Mouse (Mus musculus) heart, embryonic 16.5 days (tissue): Measurements from ENCODE around the gene Cpne7. TPM values are rescaled to one million over a fixed set of nuclear protein-coding genes. Genes with fewer than 3 reads are reported as not detected.
"Not testable (repeated sequence)": the region's sequence is repeated elsewhere in the genome, so short reads cannot be mapped to it uniquely, and the experiment has no call there.

Experiments
- ATAC-seq: fragments of 200-750 bp; cut with Nextera tagmentation; replicated peaks from 2 replicates; pipeline ENCODE4 v1.8.0; 2017; ENCODE audit warnings: moderate number of reproducible peaks; ENCODE audit not compliant: insufficient read depth, low FRiP score; ENCODE audit errors: extremely low read depth
- H3K27ac ChIP-seq: fragments of 300-500 bp; sonication (generic); 2 replicates; pipeline ENCODE4 v1.5.1; 2014; ENCODE audit warnings: mild to moderate bottlenecking, low read length, control low read depth, moderate library complexity
- H3K27me3 ChIP-seq: fragments of 300-500 bp; sonication (generic); 2 replicates; pipeline ENCODE4 v1.6.1; 2014; ENCODE audit warnings: low read length, mixed read lengths; ENCODE audit not compliant: control insufficient read depth, insufficient read depth
- H3K36me3 ChIP-seq: fragments of 300-500 bp; sonication (generic); 2 replicates; pipeline ENCODE4 v1.6.1; 2014; ENCODE audit not compliant: control insufficient read depth, insufficient read depth
- H3K4me1 ChIP-seq: fragments of 300-500 bp; sonication (generic); 2 replicates; pipeline ENCODE4 v1.6.1; 2014; ENCODE audit warnings: low read length, mixed read lengths; ENCODE audit not compliant: control insufficient read depth, insufficient read depth
- H3K4me2 ChIP-seq: fragments of 300-500 bp; sonication (generic); 2 replicates; pipeline ENCODE4 v1.6.1; 2014; ENCODE audit warnings: low read depth, mild to moderate bottlenecking, control low read depth, low read length
- H3K4me3 ChIP-seq: fragments of 300-500 bp; sonication (generic); 2 replicates; pipeline ENCODE4 v1.5.1; 2014; ENCODE audit warnings: mild to moderate bottlenecking, control low read depth, low read length
- H3K9ac ChIP-seq: fragments of 300-500 bp; sonication (generic); 2 replicates; pipeline ENCODE4 v1.6.1; 2014; ENCODE audit warnings: low read length, control low read depth
- H3K9me3 ChIP-seq: fragments of 300-500 bp; sonication (generic); replicated peaks from 2 replicates; pipeline ENCODE4 v1.6.1; 2016; ENCODE audit warnings: low read length; ENCODE audit not compliant: control insufficient read depth
- WGBS: fragments of 180-500 bp; shearing (Covaris S2); extraction: QIAGEN DNeasy Blood & Tissue Kit; methylation state at CpG from one replicate; pipeline ENCODE4 v1.1.7; 2014; 5-methylcytosine and 5-hydroxymethylcytosine counted together
- polyA plus RNA-seq: library from polyadenylated mRNA; unstranded; fragments of >200 nt; fragmentation: Nextera tagmentation; extraction: Ambion mirVana; gene quantifications from 2 replicates; pipeline ENCODE4 v1.2.1, GENCODE M21; 2015

The Cpne7 gene
- polyA plus RNA-seq, 1 experiment from 2014 or later, result 0.20 TPM

GRCm38 (mm10) chr8:123101244-123101643 is 15.9 kb upstream of the Cpne7 start:
- Histone ChIP-seq H3K9me3 (no peaks in the 10 kb centered on the region), H3K36me3 (peaks cover 21% of the 10 kb centered on the region), H3K27ac (no peak overlapping the region), H3K4me3 (no peak overlapping the region), H3K27me3 (no peaks in the 10 kb centered on the region), H3K4me1 (peaks cover 10% of the 10 kb centered on the region), H3K4me2 (peak overlapping the region; percentile 79; the same call in 1 of the 2 replicates), H3K9ac (peak overlapping the region; percentile 78)
- ATAC-seq, result no peak
- WGBS, result 76% methylated on average over 4 of the region's 4 CpGs

- Histone ChIP-seq H3K4me3 (peak within 1 kb of the TSS; percentile 86), H3K27me3 (no peaks in the 10 kb centered on the region), H3K9me3 (no peaks in the 10 kb centered on the region), H3K4me1 (peaks cover 10% of the 10 kb centered on the region), H3K27ac (peak within 1 kb of the TSS; percentile 92), H3K4me2 (peak within 1 kb of the TSS; percentile 82), H3K9ac (peak within 1 kb of the TSS; percentile 97), H3K36me3 (peaks cover 21% of the 10 kb centered on the region)
- peak; percentile 97 for ATAC-seq
- WGBS, result under 1% methylated on average over 56 of the region's 56 CpGs
Observed at GRCm38 (mm10) chr8:123101735-123102685, 15.2 kb upstream of the Cpne7 start, which contains the start of gene Rpl13. Rpl13 (plus strand) TSS chr8:123102350.

GRCm38 (mm10) chr8:123102855-123103254 is 14.3 kb upstream of the Cpne7 start:
- H3K9me3 ChIP-seq, H3K27me3 ChIP-seq, ATAC-seq: not testable (repeated sequence)
- Histone ChIP-seq H3K36me3 (peaks cover 21% of the 10 kb centered on the region), H3K9ac (peak overlapping the region; percentile 97), H3K4me1 (peaks cover 10% of the 10 kb centered on the region), H3K4me2 (peak overlapping the region; percentile 82), H3K27ac (peak overlapping the region; percentile 92), H3K4me3 (peak overlapping the region; percentile 86)
- under 1% methylated on average over 25 of the region's 26 CpGs for WGBS

DNA sequence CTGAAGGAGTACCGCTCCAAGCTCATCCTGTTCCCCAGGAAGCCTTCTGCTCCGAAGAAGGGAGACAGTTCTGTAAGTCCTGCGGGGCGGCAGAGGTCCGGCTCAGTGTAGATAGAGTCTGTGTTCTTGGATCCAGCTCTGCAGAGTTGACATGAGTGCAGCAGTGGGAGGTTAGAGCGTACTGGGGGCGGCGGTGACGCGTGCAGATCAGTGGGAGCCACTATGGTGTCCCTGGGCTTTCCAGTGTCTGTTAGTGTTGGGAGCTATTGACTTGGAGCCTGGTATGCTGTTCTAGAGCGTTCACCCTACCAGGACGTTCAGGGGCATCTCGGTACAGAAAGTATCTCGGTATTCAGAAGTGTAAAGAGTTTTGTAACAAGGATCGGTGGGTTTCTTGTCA is 13.9 kb upstream of the Cpne7 start:
- Histone ChIP-seq H3K27me3 (no peaks in the 10 kb centered on the region), H3K4me2 (peak overlapping the region; percentile 82), H3K9ac (peak overlapping the region; percentile 97), H3K27ac (peak overlapping the region; percentile 92), H3K4me1 (peaks cover 10% of the 10 kb centered on the region), H3K9me3 (no peaks in the 10 kb centered on the region), H3K36me3 (peaks cover 21% of the 10 kb centered on the region), H3K4me3 (peak overlapping the region; percentile 86)
- no peak for ATAC-seq
- 8% methylated on average over 15 of the region's 15 CpGs for WGBS

- H3K9me3 ChIP-seq, result no peaks in the 10 kb centered on the region
- H3K4me1 ChIP-seq, result peaks cover 10% of the 10 kb centered on the region
- H3K4me3 ChIP-seq, result peak overlapping the region; percentile 86
- 78% methylated on average over 6 of the region's 6 CpGs for WGBS
- peak overlapping the region; percentile 82; the same call in 1 of the 2 replicates for H3K4me2 ChIP-seq
- H3K27me3 ChIP-seq, result no peaks in the 10 kb centered on the region
- no peak overlapping the region for H3K27ac ChIP-seq
- no peak for ATAC-seq
- H3K9ac ChIP-seq, result peak overlapping the region; percentile 97; the same call in 1 of the 2 replicates
- peaks cover 21% of the 10 kb centered on the region for H3K36me3 ChIP-seq
Observed at GRCm38 (mm10) chr8:123104046-123104767, 13.0 kb upstream of the Cpne7 start.

DNA sequence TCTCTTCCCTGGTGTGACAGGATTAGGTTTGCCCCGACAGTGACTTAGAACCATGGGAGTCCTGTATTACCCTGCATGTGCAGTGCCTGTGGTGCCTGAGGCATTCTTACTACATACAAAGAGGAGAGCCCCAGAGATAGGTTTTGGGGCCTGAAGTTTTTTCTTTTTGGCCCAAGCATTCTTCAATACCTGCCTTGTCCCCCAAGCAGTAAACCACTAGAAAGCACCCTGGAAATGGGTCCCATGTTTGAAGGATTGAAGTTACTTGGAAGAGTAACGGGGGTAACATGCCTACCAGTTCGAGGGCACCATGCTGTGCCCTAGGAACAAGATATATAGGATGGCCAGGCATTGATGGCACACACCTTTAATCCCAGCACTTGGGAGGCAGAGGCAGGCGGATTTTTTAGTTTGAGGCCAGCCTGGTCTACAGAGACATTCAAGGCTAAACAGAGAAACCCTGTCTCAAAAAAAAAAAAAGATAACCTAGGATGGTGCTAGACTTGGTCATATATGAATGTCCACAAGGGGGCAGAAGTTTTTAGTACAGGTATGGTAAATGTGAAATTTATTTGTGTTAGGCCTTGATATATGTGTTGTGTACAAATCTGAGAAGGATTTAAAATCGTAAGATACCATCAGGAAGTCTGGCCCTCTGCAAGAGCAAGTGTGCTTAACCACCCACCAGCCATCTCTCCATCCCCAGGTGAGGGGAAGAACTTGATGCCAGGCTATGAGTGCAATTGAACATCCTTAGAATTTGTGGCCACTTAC is 11.4 kb upstream of the Cpne7 start:
- Histone ChIP-seq H3K27ac (no peak overlapping the region), H3K36me3 (peaks cover 21% of the 10 kb centered on the region), H3K4me3 (no peak overlapping the region), H3K4me1 (peaks cover 10% of the 10 kb centered on the region), H3K27me3 (no peaks in the 10 kb centered on the region), H3K9me3 (no peaks in the 10 kb centered on the region), H3K4me2 (no peak overlapping the region), H3K9ac (no peak overlapping the region)
- WGBS, result 69% methylated on average over 5 of the region's 5 CpGs
- no peak for ATAC-seq

DNA sequence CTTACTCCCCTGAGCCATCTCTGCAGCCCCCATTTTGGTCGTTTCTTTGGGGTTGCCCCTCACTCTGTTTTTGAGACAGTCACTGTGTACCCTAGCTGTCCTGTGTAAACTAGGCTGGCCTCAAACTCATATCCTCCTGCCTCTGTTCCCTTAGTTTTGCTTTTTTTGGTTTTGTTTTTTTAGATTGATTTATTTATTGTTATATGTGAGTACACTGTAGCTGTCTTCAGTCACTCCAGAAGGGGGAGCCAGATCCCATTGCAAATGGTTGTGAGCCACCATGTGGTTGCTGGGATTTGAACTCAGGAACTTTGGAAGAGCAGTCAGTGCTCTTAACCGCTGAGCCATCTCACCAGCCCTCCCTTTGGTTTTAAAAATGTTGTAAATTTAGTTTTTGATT is 10.6 kb upstream of the Cpne7 start:
- Histone ChIP-seq H3K27ac (no peak overlapping the region), H3K27me3 (no peaks in the 10 kb centered on the region), H3K9me3 (no peaks in the 10 kb centered on the region), H3K36me3 (peaks cover 21% of the 10 kb centered on the region), H3K4me1 (peaks cover 10% of the 10 kb centered on the region), H3K4me3 (no peak overlapping the region), H3K9ac (no peak overlapping the region), H3K4me2 (no peak overlapping the region)
- 57% methylated on average over 2 of the region's 2 CpGs for WGBS
- ATAC-seq, result no peak

- no peak overlapping the region for H3K4me2 ChIP-seq
- no peak for ATAC-seq
- no peaks in the 10 kb centered on the region for H3K27me3 ChIP-seq
- no peak overlapping the region for H3K4me3 ChIP-seq
- no peak overlapping the region for H3K9ac ChIP-seq
- peaks cover 21% of the 10 kb centered on the region for H3K36me3 ChIP-seq
- WGBS, result 74% methylated on average over 1 of the region's 1 CpGs
- no peak overlapping the region for H3K27ac ChIP-seq
- H3K4me1 ChIP-seq, result peaks cover 10% of the 10 kb centered on the region
- no peaks in the 10 kb centered on the region for H3K9me3 ChIP-seq
Observed at GRCm38 (mm10) chr8:123108010-123108409, 9.2 kb upstream of the Cpne7 start.
